Mouse (Mus musculus) regulatory T cell (primary cell): ENCODE results near the gene Zfp518b.

Experiments
- in situ Hi-C: fragments of 300-600 bp; cut with MboI, MseI; formaldehyde crosslinking; loops from one replicate; pipeline ENCODE4 v1.15.1; 2025; ENCODE audit warnings: high pct_unique_total_duplicates

The Zfp518b gene

DNA sequence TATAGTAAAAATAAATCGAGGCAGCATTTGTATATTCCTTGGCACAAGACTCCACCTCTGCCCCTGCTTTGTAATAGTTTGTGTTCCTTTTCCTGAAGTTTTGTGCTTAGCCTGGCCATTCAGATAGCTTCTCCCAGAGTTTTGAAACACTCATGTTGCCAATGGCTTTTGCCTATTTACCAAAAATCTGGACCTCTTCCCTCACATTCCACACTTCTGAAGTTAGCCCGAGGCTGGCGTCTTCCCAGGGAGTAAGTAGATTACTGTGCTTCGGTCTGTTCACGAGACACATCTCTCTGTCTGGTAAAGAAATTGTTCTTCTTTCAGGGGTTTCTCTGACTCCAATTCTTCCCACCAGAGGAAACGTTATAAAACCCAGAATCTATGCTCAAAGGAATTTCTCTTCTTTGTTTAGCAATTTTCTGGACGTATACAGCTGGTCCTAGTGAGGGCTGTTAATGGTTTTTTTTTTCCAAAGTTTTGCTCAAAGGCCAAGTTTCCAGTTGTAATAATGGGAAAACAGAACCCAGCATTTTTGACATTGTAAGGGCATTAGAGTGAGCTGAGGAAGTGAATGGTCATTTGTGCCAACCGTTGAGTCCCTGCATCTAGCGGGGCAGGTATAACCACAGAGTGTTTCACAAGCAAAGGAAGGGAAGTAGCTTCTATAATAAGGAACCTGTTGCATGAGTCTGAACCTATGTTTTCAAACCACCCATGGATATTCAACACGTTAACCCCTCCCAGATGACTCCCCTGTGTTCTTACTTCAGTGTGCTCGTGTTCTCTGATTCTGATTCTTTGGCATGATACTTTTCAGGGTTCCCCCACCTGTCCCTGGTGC lies 50.1 kb downstream of the Zfp518b start:
- in situ Hi-C loops = loop anchor here (5.0 kb wide), 1 partner anchor 52 kb away; no protein-coding TSS in a partner anchor

DNA sequence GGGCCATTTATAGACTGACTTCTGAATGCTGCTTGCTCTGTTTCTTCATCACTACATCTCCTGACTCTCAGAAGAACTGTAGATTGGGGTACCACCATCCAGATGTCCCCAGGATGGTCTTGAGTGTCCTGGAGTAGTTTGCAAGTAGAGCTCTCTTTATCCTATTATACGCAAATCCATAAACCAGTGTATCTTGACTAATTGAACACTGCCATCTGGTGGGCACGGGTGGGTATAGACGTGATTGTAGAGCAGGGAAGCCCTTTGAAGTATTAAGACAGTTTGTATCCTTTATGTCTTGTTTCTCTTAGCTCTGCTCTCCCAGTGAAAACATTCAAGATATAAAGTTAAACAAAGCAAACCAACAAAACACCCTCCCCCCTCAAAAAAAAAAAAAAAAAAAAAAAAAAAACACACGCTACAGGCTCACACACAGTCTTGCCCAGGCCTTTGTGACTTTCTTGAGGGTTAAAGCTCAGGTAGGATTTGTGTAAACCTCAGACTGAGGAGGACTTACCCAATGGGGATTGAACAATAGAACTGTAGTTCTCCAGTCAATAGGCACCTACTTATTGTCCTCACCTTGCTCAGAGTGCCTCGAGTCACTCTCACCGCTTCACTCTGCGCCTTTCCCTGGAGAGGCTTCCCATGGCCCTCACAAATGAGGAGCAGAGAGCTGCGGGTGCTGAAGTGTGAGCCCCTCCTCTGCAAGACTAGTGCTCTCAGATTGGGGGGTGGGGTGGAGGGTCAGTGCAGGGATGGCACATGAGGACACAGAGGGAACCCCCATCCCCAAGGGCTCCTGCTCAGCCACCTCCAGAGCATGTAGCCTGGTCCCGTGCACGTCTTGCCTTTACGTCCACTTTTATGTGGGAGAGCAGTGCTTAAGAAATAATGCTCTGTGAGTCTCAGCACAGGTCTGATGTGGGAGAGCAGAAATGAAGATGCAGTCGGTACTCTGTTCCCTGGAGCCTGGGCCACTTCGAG lies 51.9 kb downstream of the Zfp518b start:
- in situ Hi-C loops = no loop called here

DNA sequence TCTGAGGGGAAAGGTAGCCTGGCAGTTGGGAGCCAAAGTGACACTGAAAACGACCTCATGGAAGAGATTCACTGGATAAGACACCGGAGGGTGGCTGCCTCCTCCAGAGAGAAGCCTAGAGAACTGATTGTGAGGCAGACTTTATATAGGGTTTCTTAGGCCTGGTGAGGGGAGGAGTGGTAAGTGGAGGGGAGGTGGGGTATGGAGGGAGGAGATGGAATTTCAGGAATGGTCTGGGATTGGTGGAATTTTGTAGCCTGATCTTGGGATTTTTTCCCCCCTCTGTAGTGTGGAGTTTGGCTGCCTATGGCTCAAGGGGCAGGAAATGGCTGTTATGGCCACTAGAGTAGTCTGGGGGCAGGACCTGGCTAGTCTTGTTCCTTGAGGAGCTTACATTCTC lies 56.6 kb downstream of the Zfp518b start:
- in situ Hi-C loops = no loop called here

DNA sequence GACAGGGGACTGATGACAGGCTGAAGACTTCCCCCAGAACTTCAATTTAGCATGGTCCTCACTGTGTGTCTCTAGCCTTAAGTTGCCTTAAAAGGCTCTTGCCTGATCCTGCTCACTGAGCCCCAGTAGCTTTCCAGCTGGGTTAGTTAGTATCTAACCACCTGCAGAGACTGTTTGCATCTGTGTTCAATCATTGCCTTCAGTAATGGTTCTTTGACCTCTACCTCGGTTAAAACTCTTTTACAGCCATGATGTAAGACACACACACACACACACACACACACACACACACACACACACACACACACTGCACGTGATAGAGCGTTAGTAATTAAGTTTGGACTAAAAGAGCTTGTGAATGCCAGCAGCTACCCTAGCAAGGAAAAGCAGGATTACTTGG lies 57.7 kb downstream of the Zfp518b start:
- in situ Hi-C loops = no loop called here

DNA sequence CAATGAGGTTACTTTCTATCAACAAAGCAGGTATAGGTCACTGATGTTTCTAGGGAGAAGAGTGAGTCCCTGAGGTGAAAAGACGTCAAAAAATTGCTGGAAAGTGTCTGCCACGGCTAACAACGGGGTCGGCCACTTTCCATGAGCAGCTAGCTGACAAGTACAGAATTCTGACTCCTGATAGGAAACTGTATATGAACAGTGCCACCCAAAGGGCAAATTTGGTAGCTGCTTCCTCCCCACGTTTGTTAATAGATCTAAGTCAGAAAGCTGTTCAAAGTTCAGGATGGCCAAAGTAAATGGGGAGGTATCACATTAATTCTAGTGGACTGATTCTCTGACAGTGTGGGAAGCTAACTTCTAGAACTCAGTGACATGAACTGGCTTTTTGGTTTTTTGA lies 63.8 kb downstream of the Zfp518b start:
- in situ Hi-C loops = no loop called here

GRCm38 (mm10) chr5:38618908-38619307 lies 65.7 kb downstream of the Zfp518b start:
- in situ Hi-C loops = no loop called here
